Mouse (Mus musculus) embryonic facial prominence, embryonic 14.5 days (tissue): Measurements from ENCODE around the gene Nid1. TPM values are rescaled to one million over a fixed set of nuclear protein-coding genes. Genes with fewer than 3 reads are reported as not detected.

Source experiments
- ATAC-seq: fragments of 200-750 bp; cut with Nextera tagmentation; 2 replicates; pipeline ENCODE4 v1.8.0; 2017; ENCODE audit warnings: low read depth, moderate number of reproducible peaks, moderate TSS enrichment
- DNase-seq: peaks from one replicate; pipeline ENCODE4 v3.0.0-alpha.2; 2015; ENCODE audit warnings: low spot score
- H3K27ac ChIP-seq: fragments of 300-500 bp; sonication (generic); replicated peaks from 2 replicates; pipeline ENCODE4 v1.5.1; 2014; ENCODE audit warnings: low read depth, mild to moderate bottlenecking, low read length, moderate library complexity
- H3K27me3 ChIP-seq: fragments of 300-500 bp; sonication (generic); replicated peaks from 2 replicates; pipeline ENCODE4 v1.6.1; 2014; ENCODE audit warnings: low read length; ENCODE audit not compliant: control insufficient read depth, insufficient read depth
- H3K36me3 ChIP-seq: fragments of 300-500 bp; sonication (generic); 2 replicates; pipeline ENCODE4 v1.6.1; 2014; ENCODE audit warnings: low read length, mixed read lengths; ENCODE audit not compliant: control insufficient read depth, insufficient read depth
- H3K4me1 ChIP-seq: fragments of 300-500 bp; sonication (generic); 2 replicates; pipeline ENCODE4 v1.6.1; 2014; ENCODE audit warnings: antibody characterized with exemption, low read length; ENCODE audit not compliant: control insufficient read depth, insufficient read depth
- H3K4me2 ChIP-seq: fragments of 300-500 bp; sonication (generic); 2 replicates; pipeline ENCODE4 v1.6.1; 2014; ENCODE audit warnings: low read depth, mild to moderate bottlenecking, low read length, moderate library complexity, mixed read lengths
- H3K4me3 ChIP-seq: fragments of 300-500 bp; sonication (generic); 2 replicates; pipeline ENCODE4 v1.5.1; 2014; ENCODE audit warnings: low read depth, mild to moderate bottlenecking, low read length
- H3K9ac ChIP-seq: fragments of 300-500 bp; sonication (generic); 2 replicates; pipeline ENCODE4 v1.6.1; 2014; ENCODE audit warnings: low read depth, mild to moderate bottlenecking, low read length, moderate library complexity, mixed read lengths
- H3K9me3 ChIP-seq: fragments of 300-500 bp; sonication (generic); 2 replicates; pipeline ENCODE4 v1.6.1; 2016; ENCODE audit warnings: low read length; ENCODE audit not compliant: control insufficient read depth
- WGBS: fragments of 180-500 bp; shearing (Covaris S2); extraction: QIAGEN DNeasy Blood & Tissue Kit; methylation state at CpG from one replicate; pipeline ENCODE4 v1.1.7; 2014; 5-methylcytosine and 5-hydroxymethylcytosine counted together
- polyA plus RNA-seq: library from polyadenylated mRNA; unstranded; fragments of >200 nt; fragmentation: Nextera tagmentation; extraction: Ambion mirVana; gene quantifications from 2 replicates; pipeline ENCODE4 v1.2.1, GENCODE M21; 2014

Nid1 gene
- polyA plus RNA-seq, 1 experiment from 2014 or later: 142 TPM

- 88% methylated on average over 2 of the region's 2 CpGs for WGBS
- ATAC-seq (no peak), DNase-seq (no peak)
- Histone ChIP-seq H3K4me3 (no peak overlapping the region), H3K4me1 (peaks cover 2% of the 10 kb centered on the region; the same call in 1 of the 2 replicates), H3K27ac (no peak overlapping the region), H3K4me2 (no peak overlapping the region), H3K9me3 (no peaks in the 10 kb centered on the region), H3K9ac (no peak overlapping the region), H3K27me3 (no peaks in the 10 kb centered on the region), H3K36me3 (peaks cover 15% of the 10 kb centered on the region; the same call in 1 of the 2 replicates)
Measured at GRCm38 (mm10) chr13:13476568-13476967, 39.2 kb downstream of the Nid1 start.

DNA sequence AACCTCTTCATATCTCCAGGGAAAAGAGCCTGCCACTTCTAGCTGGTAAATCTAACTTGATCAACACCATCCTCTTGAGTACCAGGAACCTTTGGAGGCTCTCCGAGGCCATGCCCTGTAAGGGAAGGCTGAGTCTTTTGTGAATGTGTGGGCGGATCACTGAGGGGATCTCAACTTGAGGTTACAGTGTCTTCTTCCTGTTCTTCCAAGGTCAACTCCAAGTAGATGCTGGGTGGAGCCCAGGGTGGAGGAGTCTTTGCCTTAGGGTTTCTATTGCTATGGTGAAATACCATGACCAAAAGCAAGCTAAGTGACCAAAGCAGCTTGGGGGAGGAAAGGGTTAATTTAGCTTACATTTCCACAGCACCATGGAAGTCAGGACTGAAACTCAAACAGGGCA is 39.7 kb downstream of the Nid1 start:
- DNase-seq (no peak), ATAC-seq (no peak)
- Histone ChIP-seq H3K4me2 (no peak overlapping the region), H3K27me3 (no peaks in the 10 kb centered on the region), H3K9me3 (no peaks in the 10 kb centered on the region), H3K9ac (no peak overlapping the region), H3K4me1 (peaks cover 2% of the 10 kb centered on the region; the same call in 1 of the 2 replicates), H3K4me3 (no peak overlapping the region), H3K36me3 (peaks cover 17% of the 10 kb centered on the region; the same call in 1 of the 2 replicates), H3K27ac (no peak overlapping the region)
- 98% methylated on average over 2 of the region's 2 CpGs for WGBS

DNA sequence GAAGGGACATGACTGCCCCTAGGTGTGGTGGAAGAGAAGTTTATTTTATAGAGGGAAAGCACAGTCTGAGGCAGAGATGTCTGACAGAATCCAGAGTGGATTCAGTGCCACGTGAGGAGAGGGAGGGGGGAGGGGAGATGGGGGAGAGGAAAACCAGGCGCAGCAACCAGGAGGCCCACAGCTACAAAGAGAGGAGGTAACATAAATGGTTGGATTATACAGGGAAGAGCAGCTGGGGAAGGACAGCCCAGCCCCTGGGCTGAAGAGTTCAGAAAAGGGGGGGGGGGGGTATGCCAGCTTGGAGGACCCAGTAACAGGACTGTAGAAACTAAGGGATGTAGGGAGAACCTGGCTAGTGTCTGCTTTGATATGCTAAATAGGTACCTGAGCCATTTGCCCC is 42.6 kb downstream of the Nid1 start:
- DNase-seq: no peak
- ATAC-seq: no peak
- Histone ChIP-seq H3K4me2 (no peak overlapping the region), H3K9me3 (no peaks in the 10 kb centered on the region), H3K9ac (no peak overlapping the region), H3K27ac (no peak overlapping the region), H3K36me3 (peaks cover 19% of the 10 kb centered on the region), H3K27me3 (no peaks in the 10 kb centered on the region), H3K4me1 (peaks cover 2% of the 10 kb centered on the region; the same call in 1 of the 2 replicates), H3K4me3 (no peak overlapping the region)
- 18% methylated on average over 2 of the region's 2 CpGs for WGBS

GRCm38 (mm10) chr13:13481033-13481432 is 43.7 kb downstream of the Nid1 start:
- Histone ChIP-seq H3K9me3 (no peaks in the 10 kb centered on the region), H3K36me3 (peaks cover 15% of the 10 kb centered on the region), H3K9ac (no peak overlapping the region), H3K27ac (no peak overlapping the region), H3K4me3 (no peak overlapping the region), H3K27me3 (no peaks in the 10 kb centered on the region), H3K4me2 (no peak overlapping the region), H3K4me1 (no peaks in the 10 kb centered on the region)
- ATAC-seq (peak; percentile 60; the same call in 1 of the 2 replicates), DNase-seq (peak; percentile 26)
- WGBS: 37% methylated on average over 5 of the region's 5 CpGs

DNA sequence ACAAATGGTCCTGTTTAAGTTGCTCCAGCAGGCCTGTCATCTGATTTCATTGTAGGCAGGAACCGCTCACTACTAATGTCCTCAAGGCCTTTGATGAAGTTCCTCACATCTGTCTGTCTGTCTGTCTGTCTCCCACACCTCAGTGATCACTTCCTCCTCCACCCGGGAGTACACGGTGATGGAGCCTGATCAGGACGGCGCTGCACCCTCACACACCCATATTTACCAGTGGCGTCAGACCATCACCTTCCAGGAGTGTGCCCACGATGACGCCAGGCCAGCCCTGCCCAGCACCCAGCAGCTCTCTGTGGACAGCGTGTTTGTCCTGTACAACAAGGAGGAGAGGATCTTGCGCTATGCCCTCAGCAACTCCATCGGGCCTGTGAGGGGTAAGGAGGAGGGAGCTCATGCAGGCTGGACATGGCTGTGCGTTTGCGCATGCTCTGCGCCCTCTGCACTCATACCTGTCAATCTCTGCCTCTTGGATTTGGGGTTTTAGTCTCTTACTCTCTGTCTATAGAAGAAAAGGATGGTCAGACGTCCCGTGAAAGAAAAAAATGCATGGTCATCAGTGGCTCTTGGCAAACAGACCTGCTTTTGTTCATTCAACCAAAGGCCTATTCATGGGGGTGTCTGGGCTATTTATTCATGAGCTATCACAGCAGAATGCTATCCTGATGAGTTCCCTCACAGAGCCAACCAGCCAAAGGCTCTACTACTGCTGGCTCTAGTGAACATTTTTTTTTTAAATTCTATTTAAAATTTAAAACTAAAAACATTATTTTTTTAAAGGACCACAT is 44.7 kb downstream of the Nid1 start:
- Histone ChIP-seq H3K9me3 (no peaks in the 10 kb centered on the region), H3K4me2 (no peak overlapping the region), H3K9ac (no peak overlapping the region), H3K27me3 (no peaks in the 10 kb centered on the region), H3K27ac (no peak overlapping the region), H3K4me1 (no peaks in the 10 kb centered on the region), H3K4me3 (no peak overlapping the region), H3K36me3 (peaks cover 9% of the 10 kb centered on the region)
- no peak for DNase-seq
- ATAC-seq: no peak
- 69% methylated on average over 16 of the region's 16 CpGs for whole genome bisulfite sequencing

GRCm38 (mm10) chr13:13484351-13484751 is 47.0 kb downstream of the Nid1 start:
- Histone ChIP-seq H3K4me1 (no peaks in the 10 kb centered on the region; the same call in 1 of the 2 replicates), H3K27me3 (no peaks in the 10 kb centered on the region), H3K4me3 (no peak overlapping the region), H3K36me3 (peaks cover 7% of the 10 kb centered on the region; the same call in 1 of the 2 replicates), H3K27ac (no peak overlapping the region), H3K9ac (no peak overlapping the region), H3K9me3 (no peaks in the 10 kb centered on the region), H3K4me2 (no peak overlapping the region)
- ATAC-seq: no peak
- WGBS: 43% methylated on average over 7 of the region's 7 CpGs
- no peak for DNase-seq

- WGBS: 68% methylated on average over 2 of the region's 2 CpGs
- peaks cover 7% of the 10 kb centered on the region; the same call in 1 of the 2 replicates for H3K36me3 ChIP-seq
- H3K27ac ChIP-seq: no peak overlapping the region
- DNase-seq (no peak), ATAC-seq (no peak)
- H3K4me3 ChIP-seq: no peak overlapping the region
- no peak overlapping the region for H3K9ac ChIP-seq
- H3K4me2 ChIP-seq: no peak overlapping the region
- no peaks in the 10 kb centered on the region for H3K27me3 ChIP-seq
- no peaks in the 10 kb centered on the region for H3K9me3 ChIP-seq
- H3K4me1 ChIP-seq: peaks cover under 1% of the 10 kb centered on the region; the same call in 1 of the 2 replicates
Measured at GRCm38 (mm10) chr13:13484883-13485282, 47.5 kb downstream of the Nid1 start.

- 75% methylated on average over 4 of the region's 4 CpGs for WGBS
- H3K36me3 ChIP-seq: peaks cover 7% of the 10 kb centered on the region; the same call in 1 of the 2 replicates
- H3K4me3 ChIP-seq: no peak overlapping the region
- H3K27me3 ChIP-seq: no peaks in the 10 kb centered on the region
- no peak overlapping the region for H3K9ac ChIP-seq
- ATAC-seq: no peak
- no peak for DNase-seq
- H3K4me2 ChIP-seq: no peak overlapping the region
- H3K27ac ChIP-seq: no peak overlapping the region
- H3K9me3 ChIP-seq: no peaks in the 10 kb centered on the region
- H3K4me1 ChIP-seq: peaks cover 5% of the 10 kb centered on the region
Measured at GRCm38 (mm10) chr13:13485682-13486081, 48.3 kb downstream of the Nid1 start.
